Mouse (Mus musculus) thymus, adult 2 months (tissue): Measurements from ENCODE around the gene Klhdc8a. TPM values are rescaled to one million over a fixed set of nuclear protein-coding genes. Genes with fewer than 3 reads are reported as not detected.

Experiments
- DNase-seq: peaks from one replicate; pipeline ENCODE4 v3.0.0; 2021
- H3K27ac ChIP-seq: fragments of 200-500 bp; 2 replicates; pipeline ENCODE4 v1.5.1; 2012; ENCODE audit warnings: low read length, control low read depth; ENCODE audit not compliant: control insufficient read depth, insufficient read depth
- H3K27me3 ChIP-seq: fragments of 200-500 bp; 2 replicates; pipeline ENCODE4 v1.6.1; 2012; ENCODE audit warnings: mild to moderate bottlenecking, low read length, moderate library complexity, mixed read lengths; ENCODE audit not compliant: control insufficient read depth, insufficient read depth
- H3K36me3 ChIP-seq: fragments of 200-500 bp; 2 replicates; pipeline ENCODE4 v1.6.1; 2012; ENCODE audit warnings: mild to moderate bottlenecking, low read length, moderate library complexity; ENCODE audit not compliant: control insufficient read depth, insufficient read depth
- H3K4me1 ChIP-seq: fragments of 200-500 bp; replicated peaks from 2 replicates; pipeline ENCODE4 v1.6.1; 2012; ENCODE audit warnings: low read length; ENCODE audit not compliant: control insufficient read depth, insufficient read depth
- H3K4me3 ChIP-seq: fragments of 200-500 bp; 2 replicates; pipeline ENCODE4 v1.5.1; 2012; ENCODE audit warnings: mild to moderate bottlenecking, low read length, control low read depth, moderate library complexity; ENCODE audit not compliant: control insufficient read depth, insufficient read depth
- CTCF ChIP-seq: fragments of 200-500 bp; IDR thresholded peaks from 2 replicates; pipeline ENCODE4 v1.5.1; 2012; ENCODE audit warnings: mild to moderate bottlenecking, control low read depth, low read length, moderate library complexity, borderline replicate concordance; ENCODE audit not compliant: control insufficient read depth, poor library complexity, insufficient read depth; ENCODE audit errors: extremely low read depth
- POLR2A ChIP-seq: fragments of 200-500 bp; IDR thresholded peaks from 2 replicates; pipeline ENCODE4 v1.6.1; 2012; ENCODE audit warnings: mild to moderate bottlenecking, low read length, control low read depth, moderate library complexity; ENCODE audit not compliant: control insufficient read depth, poor library complexity, insufficient read depth; ENCODE audit errors: extremely low read depth
- WGBS: fragments of 180-500 bp; shearing (Covaris S2); methylation state at CpG from one replicate; pipeline ENCODE4 v1.1.7; 2018; 5-methylcytosine and 5-hydroxymethylcytosine counted together
- polyA plus RNA-seq: library from polyadenylated mRNA; depleted of rRNA; stranded (reverse); fragments of >200 nt; gene quantifications from 2 replicates; pipeline ENCODE4 v1.2.3, GENCODE M21; 2012

Klhdc8a gene
- polyA plus RNA-seq, 1 experiment = 6.6 TPM

DNA sequence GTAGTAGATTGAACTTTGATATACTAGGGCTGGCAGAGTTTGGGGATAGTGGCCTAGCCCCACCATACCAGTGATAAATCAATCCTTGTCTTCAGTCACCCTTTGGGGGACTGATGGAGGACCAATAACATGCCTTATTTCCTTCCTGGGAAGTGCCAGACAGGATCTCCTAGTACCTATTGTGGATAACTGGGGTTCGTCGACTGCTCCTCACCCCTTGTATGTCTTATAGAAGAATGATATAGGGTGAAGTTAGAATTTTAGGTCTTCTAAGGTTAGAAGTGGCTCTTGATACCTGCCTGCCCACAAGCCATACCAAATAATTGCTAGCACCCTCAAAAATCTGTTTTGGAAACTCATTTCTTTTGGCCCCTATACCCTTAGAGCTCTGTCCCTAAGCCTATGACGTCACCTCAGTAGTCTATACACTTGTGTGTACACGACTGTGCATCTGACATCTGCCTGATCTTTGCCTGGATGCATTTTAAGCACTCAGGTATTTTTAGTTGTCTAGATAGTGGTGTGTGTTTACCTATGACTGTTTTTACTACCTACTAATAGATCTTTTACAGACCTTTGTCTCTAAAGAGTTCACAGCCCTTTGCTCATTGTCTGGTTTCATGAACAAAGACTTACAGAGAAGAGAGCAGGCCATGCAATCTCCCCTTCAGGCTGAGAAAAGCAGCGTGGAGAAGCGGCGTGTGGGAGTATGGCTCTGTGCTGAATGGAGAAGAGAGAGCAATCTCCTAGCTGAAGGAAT lies 23.6 kb downstream of the Klhdc8a start:
- Histone ChIP-seq H3K27ac (no peak overlapping the region), H3K4me3 (no peak overlapping the region), H3K36me3 (no peaks in the 10 kb centered on the region), H3K4me1 (no peaks in the 10 kb centered on the region; the same call in 1 of the 2 replicates), H3K27me3 (no peaks in the 10 kb centered on the region)
- TF ChIP-seq CTCF = no peak
- TF ChIP-seq POLR2A = no peak
- DNase-seq = no peak
- WGBS = 92% methylated on average over 7 of the region's 7 CpGs

GRCm38 (mm10) chr1:132322711-132323542 lies 24.5 kb downstream of the Klhdc8a start:
- Histone ChIP-seq H3K27me3 (no peaks in the 10 kb centered on the region), H3K36me3 (no peaks in the 10 kb centered on the region), H3K4me3 (no peak overlapping the region), H3K27ac (no peak overlapping the region), H3K4me1 (no peaks in the 10 kb centered on the region; the same call in 1 of the 2 replicates)
- 94% methylated on average over 13 of the region's 13 CpGs for WGBS
- no peak for DNase-seq
- TF ChIP-seq CTCF (no peak), POLR2A (no peak)

DNA sequence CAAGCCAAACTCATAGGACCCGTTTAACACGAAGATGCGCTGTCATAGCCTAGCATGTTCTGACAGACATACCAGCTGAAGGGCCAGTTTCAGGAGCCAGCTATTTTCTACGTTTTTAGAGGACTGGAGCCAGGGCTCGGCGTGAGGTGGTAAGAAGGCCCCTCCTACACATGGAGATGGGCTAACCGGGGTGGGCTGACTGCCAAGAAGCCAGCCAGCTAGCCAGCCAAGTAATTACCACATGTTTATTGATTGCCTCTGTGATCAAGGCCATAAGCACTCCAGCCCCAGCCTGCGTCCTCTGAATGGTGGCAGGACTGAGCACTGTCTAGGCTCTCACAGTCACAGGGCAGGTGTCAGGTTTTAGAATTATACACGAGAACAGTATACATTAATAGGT lies 28.4 kb downstream of the Klhdc8a start:
- H3K4me1 ChIP-seq = no peaks in the 10 kb centered on the region; the same call in 1 of the 2 replicates
- H3K27me3 ChIP-seq = no peaks in the 10 kb centered on the region
- DNase-seq = no peak
- TF ChIP-seq POLR2A (no peak), CTCF (no peak)
- H3K4me3 ChIP-seq = no peak overlapping the region
- no peaks in the 10 kb centered on the region for H3K36me3 ChIP-seq
- WGBS = 94% methylated on average over 9 of the region's 9 CpGs
- H3K27ac ChIP-seq = no peak overlapping the region

DNA sequence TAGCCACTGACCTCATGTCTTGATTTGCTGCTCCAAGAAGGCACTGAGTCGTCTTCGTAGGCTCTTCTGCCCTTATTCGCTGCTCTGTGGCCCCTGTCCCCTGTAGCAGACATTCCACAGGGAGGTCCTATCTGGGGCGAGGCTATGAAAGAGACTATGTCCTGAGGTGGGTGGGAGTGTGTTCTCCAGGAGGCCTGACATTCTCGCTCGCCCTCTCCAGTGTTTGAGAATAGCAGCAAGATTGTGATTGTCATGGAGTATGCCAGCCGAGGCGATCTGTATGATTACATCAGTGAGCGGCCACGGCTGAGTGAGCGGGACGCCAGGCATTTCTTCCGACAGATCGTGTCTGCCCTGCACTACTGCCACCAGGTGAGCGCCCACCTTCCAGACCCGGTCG lies 29.1 kb downstream of the Klhdc8a start:
- Histone ChIP-seq H3K4me1 (no peaks in the 10 kb centered on the region; the same call in 1 of the 2 replicates), H3K27ac (no peak overlapping the region), H3K36me3 (no peaks in the 10 kb centered on the region), H3K27me3 (no peaks in the 10 kb centered on the region), H3K4me3 (no peak overlapping the region)
- TF ChIP-seq POLR2A = no peak
- TF ChIP-seq CTCF = no peak
- 92% methylated on average over 17 of the region's 17 CpGs for WGBS
- no peak for DNase-seq

DNA sequence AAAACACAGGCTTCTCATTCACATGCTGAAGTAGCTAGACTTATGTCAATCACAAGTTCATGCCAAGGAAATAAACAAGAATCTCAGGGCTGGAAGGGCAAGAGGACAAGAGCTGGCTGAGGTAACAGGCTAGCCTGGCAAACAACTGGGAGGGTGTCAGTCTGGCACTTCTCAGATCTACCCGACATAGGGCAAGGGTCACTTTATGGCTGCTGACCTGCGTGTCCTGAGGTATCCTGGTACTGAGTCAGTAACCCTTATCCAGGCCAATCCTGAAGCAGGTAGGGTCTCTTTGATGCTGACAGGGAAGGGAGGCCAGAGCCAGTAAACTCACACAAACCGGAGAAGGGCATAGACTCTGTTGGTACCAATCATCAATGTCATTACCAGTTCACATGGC lies 30.1 kb downstream of the Klhdc8a start:
- DNase-seq = no peak
- Histone ChIP-seq H3K27me3 (no peaks in the 10 kb centered on the region), H3K4me1 (no peaks in the 10 kb centered on the region; the same call in 1 of the 2 replicates), H3K27ac (no peak overlapping the region), H3K4me3 (no peak overlapping the region), H3K36me3 (no peaks in the 10 kb centered on the region)
- WGBS = 98% methylated on average over 3 of the region's 3 CpGs
- TF ChIP-seq POLR2A (no peak), CTCF (no peak)

DNA sequence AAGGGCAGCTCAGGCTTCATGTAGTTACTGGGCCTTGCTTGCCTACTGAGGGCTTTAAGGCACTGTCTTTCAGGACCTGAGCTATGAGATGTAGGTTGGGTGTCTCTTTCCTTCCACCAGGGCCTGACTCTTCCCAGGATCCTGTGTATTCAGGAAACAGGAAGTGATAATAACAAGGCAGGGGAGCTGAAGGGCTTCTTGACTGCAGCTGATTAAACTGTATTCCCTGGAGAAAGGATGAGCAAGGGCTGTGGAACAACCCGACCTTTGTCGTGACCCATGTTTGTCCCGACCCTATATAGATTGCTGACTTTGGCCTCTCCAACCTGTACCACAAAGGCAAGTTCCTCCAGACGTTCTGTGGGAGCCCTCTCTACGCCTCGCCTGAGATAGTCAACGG lies 31.2 kb downstream of the Klhdc8a start:
- 97% methylated on average over 7 of the region's 7 CpGs for WGBS
- Histone ChIP-seq H3K36me3 (no peaks in the 10 kb centered on the region), H3K27ac (no peak overlapping the region), H3K4me1 (no peaks in the 10 kb centered on the region; the same call in 1 of the 2 replicates), H3K4me3 (no peak overlapping the region), H3K27me3 (no peaks in the 10 kb centered on the region)
- TF ChIP-seq CTCF (no peak), POLR2A (no peak)
- DNase-seq = no peak
